Mouse (Mus musculus) thymus, adult 2 months (tissue): ENCODE data around the gene Tmem132c.

ENCODE experiments used
- CTCF ChIP-seq: fragments of 200-500 bp; IDR thresholded peaks from 2 replicates; pipeline ENCODE4 v1.5.1; 2012; ENCODE audit warnings: mild to moderate bottlenecking, control low read depth, low read length, moderate library complexity, borderline replicate concordance; ENCODE audit not compliant: control insufficient read depth, poor library complexity, insufficient read depth; ENCODE audit errors: extremely low read depth
- POLR2A ChIP-seq: fragments of 200-500 bp; IDR thresholded peaks from 2 replicates; pipeline ENCODE4 v1.6.1; 2012; ENCODE audit warnings: mild to moderate bottlenecking, low read length, control low read depth, moderate library complexity; ENCODE audit not compliant: control insufficient read depth, poor library complexity, insufficient read depth; ENCODE audit errors: extremely low read depth

DNA sequence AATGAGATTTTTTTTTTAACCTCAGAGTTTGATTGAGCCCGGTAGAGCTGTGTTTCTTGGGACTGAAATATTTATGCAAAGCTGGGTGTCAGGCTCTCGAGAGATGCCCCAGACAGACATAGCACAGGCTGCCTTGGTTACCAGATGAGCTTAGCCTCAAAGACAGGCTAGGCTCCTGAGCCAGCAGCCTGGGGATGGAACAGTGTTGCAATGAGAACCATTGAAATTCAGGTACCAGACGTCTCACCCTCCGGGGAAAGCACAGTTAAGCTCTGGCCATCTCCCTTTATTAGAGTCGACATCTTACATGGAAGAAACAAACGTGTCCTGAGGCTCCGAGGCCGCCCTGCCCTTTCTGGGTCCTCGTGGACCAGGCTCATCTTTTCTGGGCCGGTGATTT lies 200.4 kb downstream of the Tmem132c start:
- TF ChIP-seq CTCF (no peak), POLR2A (no peak)
